Comparison of ENCODE assay signal across 27 mouse cellular contexts in the genomic region with DNA sequence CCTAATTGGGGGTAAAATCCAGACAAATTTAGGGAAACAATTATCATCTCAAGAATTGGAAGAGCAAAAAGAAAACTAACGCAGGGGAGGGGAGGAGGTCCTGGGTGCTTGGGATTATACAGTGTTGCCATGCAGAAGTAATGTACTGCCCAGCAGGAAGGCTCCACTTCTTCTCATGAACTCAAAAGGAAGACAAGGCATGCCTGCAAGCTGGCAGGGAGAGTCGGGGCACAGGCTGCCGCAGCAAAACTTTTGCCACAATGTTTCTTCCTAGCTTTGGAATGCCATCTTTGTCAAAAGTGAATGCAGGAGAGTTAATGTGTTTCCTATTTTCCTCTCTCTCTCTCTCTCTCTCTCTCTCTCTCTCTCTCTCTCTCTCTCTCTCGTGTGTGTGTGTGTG.
DNase-seq lines count a peak whose midpoint lies in the region; ATAC-seq and TF ChIP-seq lines count a peak whose summit lies in the region.
"Had no signal": no experiment of that assay in that cellular context is flagged by ENCODE, and none has a peak within 500 bp of the region (broad histone marks: within the 10 kb centered on the region; RNA-seq: fewer than 3 reads in every experiment).

No protein-coding gene starts in this region.

- ATAC-seq in forebrain, embryonic 14.5 days: no peak
- no peak for ATAC-seq in forebrain, embryonic 15.5 days (replicated peaks)
- no peak for ATAC-seq in midbrain, embryonic 11.5 days (ENCODE audit: low FRiP score)
- no peak for ATAC-seq in midbrain, postnatal 0 days (ENCODE audit: low FRiP score)
- ATAC-seq: activated CD4-positive, CD25-positive, alpha-beta regulatory T cell, adult 4 months; inflammation-experienced regulatory T-cells, adult 6 months had no signal

- H3K4me2 ChIP-seq in forebrain, embryonic 14.5 days (ENCODE audit: low read length): no peak overlapping the region
- H3K4me2 ChIP-seq in forebrain, embryonic 15.5 days (replicated peaks): no peak overlapping the region
- no peak overlapping the region for H3K4me2 ChIP-seq in midbrain, embryonic 11.5 days
- H3K4me2 ChIP-seq in midbrain, postnatal 0 days (ENCODE audit: low read depth, low read length, poor library complexity, severe bottlenecking): no peak overlapping the region
- H3K4me2 ChIP-seq: heart, embryonic 15.5 days; hindbrain, embryonic 12.5 days; limb, embryonic 13.5 days; liver, embryonic 11.5 days; lung, embryonic 15.5 days; midbrain, embryonic 12.5 days; stomach, embryonic 15.5 days had no signal

- 2% methylated on average over 3 of the region's 4 CpGs for WGBS in forebrain, embryonic 14.5 days
- WGBS in forebrain, embryonic 15.5 days: 5% methylated on average over 3 of the region's 4 CpGs
- 40% methylated on average over 3 of the region's 4 CpGs for WGBS in midbrain, embryonic 11.5 days
- 39% methylated on average over 3 of the region's 4 CpGs for WGBS in midbrain, postnatal 0 days

- no peak for TF ChIP-seq CTCF in midbrain, postnatal 0 days (IDR thresholded peaks at IDR 0.05)

- peaks cover 20% of the 10 kb centered on the region; the same call in 1 of the 2 replicates for H3K4me1 ChIP-seq in forebrain, embryonic 14.5 days (ENCODE audit: control insufficient read depth, insufficient read depth, low read length)
- H3K4me1 ChIP-seq in forebrain, embryonic 15.5 days: peaks cover 28% of the 10 kb centered on the region
- H3K4me1 ChIP-seq in midbrain, embryonic 11.5 days (ENCODE audit: control insufficient read depth, insufficient read depth, low read length): peaks cover 17% of the 10 kb centered on the region
- no peaks in the 10 kb centered on the region for H3K4me1 ChIP-seq in midbrain, postnatal 0 days (ENCODE audit: insufficient read depth, low read length)
- H3K4me1 ChIP-seq: stomach, embryonic 15.5 days had no signal

- DNase-seq in forebrain, embryonic 14.5 days (ENCODE audit: low spot score): peak; percentile 28
- peak; percentile 85 for DNase-seq in midbrain, embryonic 11.5 days (ENCODE audit: low spot score, missing footprints)
- DNase-seq in midbrain, postnatal 0 days (ENCODE audit: low spot score): no peak
- peak; percentile 31 for DNase-seq in adipocyte (ENCODE audit: low spot score)
- peak; percentile 48 for DNase-seq in retina, embryonic 14.5 days (ENCODE audit: low spot score)
- no peak for DNase-seq in embryo, embryonic 11 days
- DNase-seq: B cell, adult 2 months; cerebellum, adult 11 months; gastrocnemius, postnatal 25 days; heart, adult 11 months; kidney, adult 11 months; kidney, postnatal 14 days; layer of hippocampus, adult 9-11 months; right cerebral cortex, postnatal 14 days; thymus, adult 18-20 months; thymus, postnatal 25 days had no signal

- no peak overlapping the region for H3K27ac ChIP-seq in forebrain, embryonic 14.5 days (ENCODE audit: low read depth, low read length)
- H3K27ac ChIP-seq in forebrain, embryonic 15.5 days (replicated peaks): no peak overlapping the region
- no peak overlapping the region for H3K27ac ChIP-seq in midbrain, embryonic 11.5 days (ENCODE audit: low read depth, low read length)
- no peak overlapping the region for H3K27ac ChIP-seq in midbrain, postnatal 0 days (ENCODE audit: low read depth, low read length)
- H3K27ac ChIP-seq: heart, embryonic 10.5 days; heart, embryonic 15.5 days; hindbrain, embryonic 12.5 days; limb, embryonic 13.5 days; lung, embryonic 15.5 days; midbrain, embryonic 12.5 days; stomach, embryonic 15.5 days had no signal

- H3K9me3 ChIP-seq in forebrain, embryonic 14.5 days (replicated peaks; ENCODE audit: control insufficient read depth, low read length): no peaks in the 10 kb centered on the region
- H3K9me3 ChIP-seq in forebrain, embryonic 15.5 days: no peaks in the 10 kb centered on the region
- H3K9me3 ChIP-seq in midbrain, embryonic 11.5 days (ENCODE audit: control insufficient read depth, low read length): no peaks in the 10 kb centered on the region
- no peaks in the 10 kb centered on the region for H3K9me3 ChIP-seq in midbrain, postnatal 0 days (ENCODE audit: low read length)
- H3K9me3 ChIP-seq: heart, embryonic 10.5 days; heart, embryonic 15.5 days; hindbrain, embryonic 12.5 days; limb, embryonic 13.5 days; lung, embryonic 15.5 days; midbrain, embryonic 12.5 days; stomach, embryonic 15.5 days had no signal

- no peak overlapping the region for H3K4me3 ChIP-seq in forebrain, embryonic 14.5 days (ENCODE audit: low read depth, low read length)
- H3K4me3 ChIP-seq in forebrain, embryonic 15.5 days: no peak overlapping the region
- H3K4me3 ChIP-seq in midbrain, embryonic 11.5 days (ENCODE audit: low read depth, low read length): no peak overlapping the region
- no peak overlapping the region for H3K4me3 ChIP-seq in midbrain, postnatal 0 days (ENCODE audit: low read depth, low read length)
- H3K4me3 ChIP-seq: heart, embryonic 10.5 days; heart, embryonic 15.5 days; hindbrain, embryonic 12.5 days; limb, embryonic 13.5 days; lung, embryonic 15.5 days; midbrain, embryonic 12.5 days; stomach, embryonic 15.5 days had no signal

- H3K27me3 ChIP-seq in forebrain, embryonic 14.5 days (replicated peaks; ENCODE audit: control insufficient read depth, insufficient read depth, low read length): no peaks in the 10 kb centered on the region; the same call in 1 of the 2 replicates
- H3K27me3 ChIP-seq in forebrain, embryonic 15.5 days: peaks cover 24% of the 10 kb centered on the region
- H3K27me3 ChIP-seq in midbrain, embryonic 11.5 days (ENCODE audit: control insufficient read depth, insufficient read depth, low read length): no peaks in the 10 kb centered on the region
- H3K27me3 ChIP-seq in midbrain, postnatal 0 days (ENCODE audit: insufficient read depth, low read length): peaks cover 5% of the 10 kb centered on the region
- H3K27me3 ChIP-seq: heart, embryonic 15.5 days; lung, embryonic 15.5 days; stomach, embryonic 15.5 days had no signal

- H3K9ac ChIP-seq in forebrain, embryonic 14.5 days (ENCODE audit: low read length): no peak overlapping the region
- no peak overlapping the region for H3K9ac ChIP-seq in forebrain, embryonic 15.5 days (replicated peaks)
- H3K9ac ChIP-seq in midbrain, embryonic 11.5 days (ENCODE audit: low read length): no peak overlapping the region
- H3K9ac ChIP-seq in midbrain, postnatal 0 days (replicated peaks; ENCODE audit: low read length, poor library complexity, severe bottlenecking): no peak overlapping the region
- H3K9ac ChIP-seq: heart, embryonic 15.5 days; hindbrain, embryonic 12.5 days; limb, embryonic 13.5 days; lung, embryonic 15.5 days; midbrain, embryonic 12.5 days; stomach, embryonic 15.5 days had no signal

- H3K36me3 ChIP-seq in forebrain, embryonic 14.5 days (ENCODE audit: control insufficient read depth, insufficient read depth, low read length): no peaks in the 10 kb centered on the region
- H3K36me3 ChIP-seq in forebrain, embryonic 15.5 days: no peaks in the 10 kb centered on the region
- no peaks in the 10 kb centered on the region for H3K36me3 ChIP-seq in midbrain, embryonic 11.5 days (ENCODE audit: control insufficient read depth, insufficient read depth, low read length)
- no peaks in the 10 kb centered on the region for H3K36me3 ChIP-seq in midbrain, postnatal 0 days (ENCODE audit: insufficient read depth, low read length)
- H3K36me3 ChIP-seq: heart, embryonic 10.5 days; heart, embryonic 15.5 days; hindbrain, embryonic 12.5 days; limb, embryonic 13.5 days; lung, embryonic 15.5 days; midbrain, embryonic 12.5 days; stomach, embryonic 15.5 days had no signal

Comparison
In these comparisons a context has a peak if more than half of its experiments do, and no peak if none do; other contexts are left out.
1. DNase-seq: peak in forebrain, embryonic 14.5 days (single experiment), midbrain, embryonic 11.5 days (single experiment), adipocyte (single experiment) and retina, embryonic 14.5 days (single experiment); none in midbrain, postnatal 0 days (single experiment) and embryo, embryonic 11 days (single experiment).